8 mouse cellular contexts compared by ENCODE assay signal in the genomic region with DNA sequence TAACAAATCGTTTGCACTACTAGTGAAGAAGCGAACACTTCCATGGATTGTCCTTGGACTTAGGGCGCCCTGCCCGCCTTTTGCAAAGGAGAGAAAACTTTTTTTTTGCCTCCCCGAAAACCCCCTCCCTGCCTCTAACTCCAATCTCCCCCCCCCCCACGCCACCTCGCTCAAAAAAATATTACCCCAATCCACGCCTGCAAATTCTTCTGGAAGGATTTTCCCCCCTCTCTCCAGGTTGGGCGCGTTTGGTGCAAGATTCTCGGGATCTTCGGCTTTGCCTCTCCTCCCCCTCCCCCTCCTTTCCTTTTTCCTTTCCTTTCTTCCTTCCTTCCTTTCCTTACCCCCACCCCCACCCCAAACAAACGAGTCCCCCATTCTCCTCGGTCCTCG. TPM values are rescaled to one million over a fixed set of nuclear protein-coding genes. Genes with fewer than 3 reads are reported as not detected.
A peak's percentile ranks its signal among the peaks of the same experiment; 100 is the strongest.
DNase-seq lines count a peak whose midpoint lies in the region; ATAC-seq lines count a peak whose summit lies in the region.
"Had no signal": no experiment of that assay in that cellular context is flagged by ENCODE, and none has a peak within 500 bp of the region (broad histone marks: within the 10 kb centered on the region; RNA-seq: fewer than 3 reads in every experiment).

No protein-coding gene starts in this region.

- H3K4me1 ChIP-seq in lung, embryonic 15.5 days: peaks cover 24% of the 10 kb centered on the region
- peaks cover 4% of the 10 kb centered on the region; the same call in 1 of the 2 replicates for H3K4me1 ChIP-seq in forebrain, embryonic 14.5 days (ENCODE audit: control insufficient read depth, insufficient read depth, low read length)
- H3K4me1 ChIP-seq in limb, embryonic 13.5 days: peaks cover 34% of the 10 kb centered on the region
- peaks cover 10% of the 10 kb centered on the region; the same call in 1 of the 2 replicates for H3K4me1 ChIP-seq in stomach, embryonic 14.5 days (ENCODE audit: control insufficient read depth, insufficient read depth, low read length)

- no peak overlapping the region for H3K9ac ChIP-seq in lung, embryonic 15.5 days
- peak overlapping the region; percentile 94 for H3K9ac ChIP-seq in forebrain, embryonic 14.5 days (ENCODE audit: low read length)
- peak overlapping the region; percentile 79 for H3K9ac ChIP-seq in limb, embryonic 13.5 days
- no peak overlapping the region for H3K9ac ChIP-seq in stomach, embryonic 14.5 days (replicated peaks; ENCODE audit: low read depth, low read length)

- no peak for DNase-seq in lung, postnatal 14 days
- no peak for DNase-seq in forebrain, embryonic 14.5 days (ENCODE audit: low spot score)
- no peak for DNase-seq in frontal cortex, postnatal 14 days (ENCODE audit: low spot score in 2 of 2)
- no peak for DNase-seq in adrenal gland, postnatal 10 days

- H3K4me2 ChIP-seq in lung, embryonic 15.5 days: peak overlapping the region; percentile 55
- peak overlapping the region; percentile 74 for H3K4me2 ChIP-seq in forebrain, embryonic 14.5 days (ENCODE audit: low read length)
- peak overlapping the region; percentile 71 for H3K4me2 ChIP-seq in limb, embryonic 13.5 days (replicated peaks)
- H3K4me2 ChIP-seq in stomach, embryonic 14.5 days (replicated peaks; ENCODE audit: low read depth, low read length): peak overlapping the region; percentile 41

- peak overlapping the region; percentile 33 for H3K4me3 ChIP-seq in lung, embryonic 15.5 days
- peak overlapping the region; percentile 55 for H3K4me3 ChIP-seq in forebrain, embryonic 14.5 days (ENCODE audit: low read depth, low read length)
- peak overlapping the region; percentile 52 for H3K4me3 ChIP-seq in limb, embryonic 13.5 days
- H3K4me3 ChIP-seq in stomach, embryonic 14.5 days (ENCODE audit: low read depth, low read length): peak overlapping the region; percentile 27
- H3K4me3 ChIP-seq: myocyte had no signal

- no peak for ATAC-seq in lung, embryonic 15.5 days (ENCODE audit: borderline replicate concordance, extremely low read depth, low FRiP score, low TSS enrichment)
- peak; percentile 3; the same call in 1 of the 2 replicates for ATAC-seq in forebrain, embryonic 14.5 days
- no peak for ATAC-seq in limb, embryonic 13.5 days (ENCODE audit: low FRiP score, low read depth)
- no peak for ATAC-seq in stomach, embryonic 14.5 days (ENCODE audit: insufficient number of reproducible peaks, insufficient read depth, low FRiP score, low read depth)

- peaks cover 100% of the 10 kb centered on the region for H3K27me3 ChIP-seq in lung, embryonic 15.5 days
- peaks cover 24% of the 10 kb centered on the region for H3K27me3 ChIP-seq in forebrain, embryonic 14.5 days (replicated peaks; ENCODE audit: control insufficient read depth, insufficient read depth, low read length)
- peaks cover 86% of the 10 kb centered on the region for H3K27me3 ChIP-seq in limb, embryonic 13.5 days
- H3K27me3 ChIP-seq in stomach, embryonic 14.5 days (ENCODE audit: control insufficient read depth, insufficient read depth, low read length): peaks cover 70% of the 10 kb centered on the region

- no peaks in the 10 kb centered on the region for H3K36me3 ChIP-seq in lung, embryonic 15.5 days
- peaks cover 8% of the 10 kb centered on the region; the same call in 1 of the 2 replicates for H3K36me3 ChIP-seq in forebrain, embryonic 14.5 days (ENCODE audit: control insufficient read depth, insufficient read depth, low read length)
- no peaks in the 10 kb centered on the region for H3K36me3 ChIP-seq in limb, embryonic 13.5 days
- H3K36me3 ChIP-seq in stomach, embryonic 14.5 days (ENCODE audit: control insufficient read depth, insufficient read depth, low read length): no peaks in the 10 kb centered on the region

- H3K27ac ChIP-seq in lung, embryonic 15.5 days: no peak overlapping the region
- H3K27ac ChIP-seq in forebrain, embryonic 14.5 days (ENCODE audit: low read depth, low read length): peak overlapping the region; percentile 97
- H3K27ac ChIP-seq in limb, embryonic 13.5 days: peak overlapping the region; percentile 92
- H3K27ac ChIP-seq in stomach, embryonic 14.5 days (ENCODE audit: low read length): no peak overlapping the region

- 2% methylated on average over 15 of the region's 15 CpGs for WGBS in lung, embryonic 15.5 days
- WGBS in forebrain, embryonic 14.5 days: 0% methylated on average over 15 of the region's 15 CpGs
- under 1% methylated on average over 14 of the region's 15 CpGs for WGBS in limb, embryonic 13.5 days
- WGBS in stomach, embryonic 14.5 days: 0% methylated on average over 15 of the region's 15 CpGs

- no peaks in the 10 kb centered on the region for H3K9me3 ChIP-seq in lung, embryonic 15.5 days
- no peaks in the 10 kb centered on the region for H3K9me3 ChIP-seq in forebrain, embryonic 14.5 days (replicated peaks; ENCODE audit: control insufficient read depth, low read length)
- H3K9me3 ChIP-seq in limb, embryonic 13.5 days: no peaks in the 10 kb centered on the region
- H3K9me3 ChIP-seq in stomach, embryonic 14.5 days (ENCODE audit: control insufficient read depth, low read depth, low read length): no peaks in the 10 kb centered on the region

RNA-seq across cellular contexts. Expression of a gene that starts 0.6 kb away (rescaled TPM):
- 0.15 TPM in 1 of 2 replicates, not detected in the other for polyA plus RNA-seq in lung, embryonic 15.5 days (2015; fragmentation: Nextera tagmentation; extraction: Ambion mirVana)
- polyA plus RNA-seq in forebrain, embryonic 14.5 days (2014; fragmentation: Nextera tagmentation; extraction: Ambion mirVana): 9.3 and 9.4 TPM in 2 replicates
- 18.7 and 18.9 TPM in 2 replicates for polyA plus RNA-seq in limb, embryonic 13.5 days (2015; fragmentation: Nextera tagmentation; extraction: Ambion mirVana)
- 0.22 and 0.30 TPM in 2 replicates for polyA plus RNA-seq in stomach, embryonic 14.5 days (2014; fragmentation: Nextera tagmentation; extraction: Ambion mirVana)
- total RNA-seq in adrenal gland, postnatal 10 days (2021): under 1 TPM in 1 of 2 experiments, not detected in 1; 0.27 TPM
- polyA plus RNA-seq: myocyte had no signal

Comparison
In these comparisons a context has a peak if more than half of its experiments do, and no peak if none do; other contexts are left out.
1. H3K27ac ChIP-seq: peak in forebrain, embryonic 14.5 days (single experiment) and limb, embryonic 13.5 days (single experiment); none in lung, embryonic 15.5 days (single experiment) and stomach, embryonic 14.5 days (single experiment).
2. H3K9ac ChIP-seq: peak in forebrain, embryonic 14.5 days (single experiment) and limb, embryonic 13.5 days (single experiment); none in lung, embryonic 15.5 days (single experiment) and stomach, embryonic 14.5 days (single experiment).
3. Peak in every context shown above with its lines, with median percentiles within 50 percentile points of each other: H3K4me2 ChIP-seq and H3K4me3 ChIP-seq.